Mouse (Mus musculus) ES-E14 (cell line): ENCODE measurements around the gene Parp1.

ENCODE experiments used
- CHD2 ChIP-seq: IDR thresholded peaks from 2 replicates; pipeline ENCODE4 v1.6.1; 2014; ENCODE audit warnings: mild to moderate bottlenecking, low read depth, low read length, inconsistent platforms
- HCFC1 ChIP-seq: IDR thresholded peaks from 2 replicates; pipeline ENCODE4 v1.6.1; 2012; ENCODE audit warnings: low read length, inconsistent platforms, borderline replicate concordance; ENCODE audit not compliant: insufficient read depth
- MAFK ChIP-seq: IDR thresholded peaks from 2 replicates; pipeline ENCODE4 v1.6.1; 2014; ENCODE audit warnings: mild to moderate bottlenecking, low read depth, low read length, inconsistent platforms; ENCODE audit not compliant: insufficient read depth
- ZC3H11A ChIP-seq: IDR thresholded peaks from 2 replicates; pipeline ENCODE4 v1.6.1; 2012; ENCODE audit warnings: low read depth, mild to moderate bottlenecking, inconsistent platforms, low read length, borderline replicate concordance
- ZNF384 ChIP-seq: IDR thresholded peaks from 2 replicates; pipeline ENCODE4 v1.6.1; 2012; ENCODE audit warnings: low read depth, low read length, inconsistent platforms

- TF ChIP-seq MAFK (no peak), CHD2 (no peak), ZC3H11A (no peak), ZNF384 (no peak), HCFC1 (no peak)
Measured at GRCm38 (mm10) chr1:180556899-180557298, 11.8 kb upstream of the Parp1 start.
